Mouse (Mus musculus): ENCODE measurements at regions not wholly inside any gene's neighbourhood (a gene's known extent, or its start where the extent isn't known, plus 50 kb on each side); places are given as distances from the start of the nearest gene placed in this dataset.

GRCm38 (mm10) chrX:108608446-108608845, 56.2 kb downstream of the Gm379 start:
- no peak for DNase-seq

- no peak for DNase-seq
Observed at GRCm38 (mm10) chrX:108599906-108600468, 64.7 kb downstream of the Gm379 start.

- DNase-seq, result no peak
Observed at GRCm38 (mm10) chrX:108561977-108562376, 102.7 kb downstream of the Gm379 start.

- DNase-seq, result no peak
Observed at GRCm38 (mm10) chrX:108543149-108543548, 121.5 kb downstream of the Gm379 start.

GRCm38 (mm10) chrX:108541410-108541809, 123.3 kb downstream of the Gm379 start:
- no peak for DNase-seq

- peak; percentile 29 for DNase-seq
Observed at GRCm38 (mm10) chrX:108536995-108537394, 127.7 kb downstream of the Gm379 start.
